Mouse (Mus musculus) heart, embryonic 13.5 days (tissue): ENCODE data around the gene Cd200. TPM values are rescaled to one million over a fixed set of nuclear protein-coding genes. Genes with fewer than 3 reads are reported as not detected.
"Not testable (repeated sequence)": the region's sequence is repeated elsewhere in the genome, so short reads cannot be mapped to it uniquely, and the experiment has no call there.

Source experiments
- ATAC-seq: fragments of 200-750 bp; cut with Nextera tagmentation; 2 replicates; pipeline ENCODE4 v1.8.0; 2017; ENCODE audit warnings: moderate TSS enrichment; ENCODE audit not compliant: insufficient number of reproducible peaks, low FRiP score, low TSS enrichment; ENCODE audit errors: extremely low read depth
- H3K27ac ChIP-seq: fragments of 300-500 bp; sonication (generic); replicated peaks from 2 replicates; pipeline ENCODE4 v1.5.1; 2015; ENCODE audit warnings: moderate library complexity, mild to moderate bottlenecking, inconsistent platforms
- H3K27me3 ChIP-seq: fragments of 300-500 bp; sonication (generic); replicated peaks from 2 replicates; pipeline ENCODE4 v1.6.1; 2015; ENCODE audit warnings: mild to moderate bottlenecking, inconsistent platforms
- H3K36me3 ChIP-seq: fragments of 300-500 bp; sonication (generic); 2 replicates; pipeline ENCODE4 v1.6.1; 2015; ENCODE audit warnings: mild to moderate bottlenecking, inconsistent platforms
- H3K4me1 ChIP-seq: fragments of 300-500 bp; sonication (generic); 2 replicates; pipeline ENCODE4 v1.6.1; 2015; ENCODE audit warnings: inconsistent platforms
- H3K4me2 ChIP-seq: fragments of 300-500 bp; sonication (generic); 2 replicates; pipeline ENCODE4 v1.6.1; 2015; ENCODE audit warnings: inconsistent platforms, mild to moderate bottlenecking, moderate library complexity
- H3K4me3 ChIP-seq: fragments of 300-500 bp; sonication (generic); 2 replicates; pipeline ENCODE4 v1.5.1; 2015; ENCODE audit warnings: moderate library complexity, mild to moderate bottlenecking, inconsistent platforms
- H3K9ac ChIP-seq: fragments of 300-500 bp; sonication (generic); 2 replicates; pipeline ENCODE4 v1.6.1; 2015; ENCODE audit warnings: inconsistent platforms, mild to moderate bottlenecking, moderate library complexity
- H3K9me3 ChIP-seq: fragments of 300-500 bp; sonication (generic); 2 replicates; pipeline ENCODE4 v1.6.1; 2016; ENCODE audit warnings: inconsistent platforms
- WGBS: fragments of 180-500 bp; shearing (Covaris S2); methylation state at CpG from one replicate; pipeline ENCODE4 v1.1.7; 2015; ENCODE audit warnings: mixed read lengths; 5-methylcytosine and 5-hydroxymethylcytosine counted together
- polyA plus RNA-seq: library from polyadenylated mRNA; unstranded; fragments of >200 nt; fragmentation: Nextera tagmentation; extraction: Ambion mirVana; gene quantifications from 2 replicates; pipeline ENCODE4 v1.2.1, GENCODE M21; 2015

Gene Cd200
- polyA plus RNA-seq, 1 experiment from 2014 or later = 19.0 TPM

DNA sequence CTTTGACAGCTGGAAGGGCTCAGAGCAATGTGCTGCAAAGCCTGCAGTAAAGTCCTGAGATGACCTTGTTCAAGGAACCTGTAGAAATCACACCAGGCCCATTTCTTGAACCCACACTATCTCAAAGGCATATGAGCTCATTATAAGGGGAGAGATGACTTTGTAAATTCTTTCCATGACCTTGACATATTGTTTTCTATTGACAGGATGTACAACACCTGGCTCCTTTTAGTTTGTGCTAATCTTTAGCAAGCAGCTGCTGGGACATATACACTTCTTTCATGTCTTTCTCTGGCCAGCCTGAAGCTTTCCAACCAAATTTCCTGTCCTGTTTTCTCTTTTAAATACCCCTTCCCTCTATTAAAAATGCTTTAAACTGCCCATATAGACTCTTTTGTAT lies 47.4 kb downstream of the Cd200 start:
- Histone ChIP-seq H3K27ac (no peak overlapping the region), H3K27me3 (no peaks in the 10 kb centered on the region), H3K9ac (no peak overlapping the region), H3K36me3 (no peaks in the 10 kb centered on the region), H3K9me3 (no peaks in the 10 kb centered on the region), H3K4me3 (no peak overlapping the region), H3K4me1 (0 out of 2 replicates have a peak, but pooled peaks cover 12% of the 10 kb centered on the region), H3K4me2 (no peak overlapping the region)
- no peak for ATAC-seq

DNA sequence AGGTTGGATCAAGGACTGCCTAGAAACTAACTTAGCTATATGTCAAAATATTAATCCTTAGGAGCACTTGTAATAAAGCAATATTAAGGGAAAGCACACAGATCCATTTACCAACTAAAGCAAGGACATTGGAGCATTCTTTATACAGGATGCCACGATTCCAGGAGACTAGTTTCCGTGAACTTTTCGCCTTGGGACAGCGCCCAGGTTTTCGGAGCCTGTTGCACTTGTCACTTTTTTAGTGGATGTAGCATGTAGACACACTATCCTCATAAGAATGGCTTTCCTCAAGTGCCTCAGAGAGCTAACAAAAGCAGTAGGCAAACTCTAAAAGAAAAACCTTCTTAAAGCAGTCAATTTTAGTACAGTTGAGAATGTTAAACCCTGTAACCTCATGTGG lies 50.4 kb downstream of the Cd200 start:
- H3K36me3 ChIP-seq, H3K27me3 ChIP-seq, H3K9ac ChIP-seq, H3K9me3 ChIP-seq, H3K27ac ChIP-seq, H3K4me2 ChIP-seq, H3K4me3 ChIP-seq, ATAC-seq, H3K4me1 ChIP-seq: not testable (repeated sequence)
- 88% methylated on average over 5 of the region's 5 CpGs for WGBS

- no peak overlapping the region for H3K4me2 ChIP-seq
- no peaks in the 10 kb centered on the region for H3K9me3 ChIP-seq
- no peaks in the 10 kb centered on the region for H3K27me3 ChIP-seq
- no peak for ATAC-seq
- H3K4me1 ChIP-seq = 0 out of 2 replicates have a peak, but pooled peaks cover 2% of the 10 kb centered on the region
- no peak overlapping the region for H3K9ac ChIP-seq
- no peak overlapping the region for H3K27ac ChIP-seq
- no peaks in the 10 kb centered on the region for H3K36me3 ChIP-seq
- no peak overlapping the region for H3K4me3 ChIP-seq
- 74% methylated on average over 1 of the region's 1 CpGs for WGBS
Observed at GRCm38 (mm10) chr16:45357134-45357533, 51.7 kb downstream of the Cd200 start.

GRCm38 (mm10) chr16:45352875-45353274 lies 56.0 kb downstream of the Cd200 start:
- H3K4me2 ChIP-seq = no peak overlapping the region
- H3K27me3 ChIP-seq = no peaks in the 10 kb centered on the region
- no peaks in the 10 kb centered on the region for H3K9me3 ChIP-seq
- no peak overlapping the region for H3K27ac ChIP-seq
- no peak overlapping the region for H3K9ac ChIP-seq
- H3K4me3 ChIP-seq = no peak overlapping the region
- H3K36me3 ChIP-seq = no peaks in the 10 kb centered on the region
- ATAC-seq = peak; percentile 58; the same call in 1 of the 2 replicates
- no peaks in the 10 kb centered on the region for H3K4me1 ChIP-seq

GRCm38 (mm10) chr16:45350767-45351166 lies 58.1 kb downstream of the Cd200 start:
- Histone ChIP-seq H3K36me3 (no peaks in the 10 kb centered on the region), H3K9me3 (no peaks in the 10 kb centered on the region), H3K4me3 (no peak overlapping the region), H3K27ac (no peak overlapping the region), H3K4me1 (no peaks in the 10 kb centered on the region), H3K4me2 (no peak overlapping the region), H3K27me3 (no peaks in the 10 kb centered on the region), H3K9ac (no peak overlapping the region)
- ATAC-seq = no peak
- 59% methylated on average over 4 of the region's 4 CpGs for WGBS

GRCm38 (mm10) chr16:45349523-45350298 lies 59.1 kb downstream of the Cd200 start:
- H3K4me2 ChIP-seq = no peak overlapping the region
- no peak overlapping the region for H3K9ac ChIP-seq
- H3K27ac ChIP-seq = peak overlapping the region; percentile 56
- H3K4me1 ChIP-seq = no peaks in the 10 kb centered on the region
- H3K4me3 ChIP-seq = no peak overlapping the region
- WGBS = 66% methylated on average over 3 of the region's 3 CpGs
- no peaks in the 10 kb centered on the region for H3K9me3 ChIP-seq
- H3K27me3 ChIP-seq = no peaks in the 10 kb centered on the region
- ATAC-seq = no peak
- H3K36me3 ChIP-seq = no peaks in the 10 kb centered on the region

DNA sequence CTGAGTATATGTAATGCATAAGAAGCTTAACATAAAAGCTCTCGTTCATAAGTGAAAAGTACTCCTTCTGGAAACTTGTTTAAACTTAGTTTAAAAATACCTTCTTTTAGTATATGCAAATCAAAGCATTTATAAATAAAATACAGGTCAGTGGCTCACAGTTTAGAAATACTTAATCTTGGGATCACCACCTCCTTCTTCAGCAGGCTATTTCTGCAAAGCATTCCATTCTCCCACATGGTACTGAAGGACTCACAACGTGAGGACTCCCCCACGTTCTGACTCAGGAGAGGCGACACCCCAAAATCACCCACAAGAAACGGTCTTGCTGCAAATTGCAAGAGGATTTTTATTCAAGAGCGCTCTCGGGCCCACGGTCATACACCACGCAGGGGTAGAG lies 60.6 kb downstream of the Cd200 start:
- H3K4me1 ChIP-seq, H3K27ac ChIP-seq, H3K27me3 ChIP-seq, H3K9ac ChIP-seq, H3K4me3 ChIP-seq, ATAC-seq, H3K36me3 ChIP-seq, H3K4me2 ChIP-seq, H3K9me3 ChIP-seq: not testable (repeated sequence)
- WGBS = 81% methylated on average over 6 of the region's 9 CpGs

DNA sequence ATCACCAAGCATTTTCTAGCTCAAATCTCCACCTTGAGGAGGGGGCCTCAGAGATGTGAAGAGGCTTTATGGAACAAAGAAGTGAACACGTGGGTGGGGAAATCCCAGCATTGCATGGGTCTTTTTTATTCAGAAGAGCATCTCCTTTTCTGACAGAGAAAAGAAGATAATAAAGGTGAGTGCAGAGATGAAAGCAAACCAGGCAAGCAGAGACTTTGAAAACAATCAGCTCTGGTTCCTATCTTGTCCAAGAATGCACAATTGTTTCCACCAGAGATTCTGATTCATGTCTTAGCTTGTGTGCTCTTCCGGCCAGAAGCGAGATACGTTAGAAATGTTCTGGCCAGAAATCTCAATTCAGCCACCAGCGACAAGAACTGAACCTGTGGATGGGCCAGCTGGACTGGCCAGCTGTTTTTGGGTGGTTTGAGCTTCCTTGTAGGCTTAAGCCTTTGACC lies 61.9 kb downstream of the Cd200 start:
- Histone ChIP-seq H3K4me1 (no peaks in the 10 kb centered on the region), H3K9me3 (no peaks in the 10 kb centered on the region), H3K9ac (no peak overlapping the region), H3K4me2 (no peak overlapping the region), H3K27ac (no peak overlapping the region), H3K4me3 (no peak overlapping the region), H3K36me3 (no peaks in the 10 kb centered on the region), H3K27me3 (no peaks in the 10 kb centered on the region)
- no peak for ATAC-seq
- WGBS = 77% methylated on average over 5 of the region's 5 CpGs

- H3K27ac ChIP-seq = no peak overlapping the region
- H3K9me3 ChIP-seq = no peaks in the 10 kb centered on the region
- H3K36me3 ChIP-seq = no peaks in the 10 kb centered on the region
- H3K27me3 ChIP-seq = no peaks in the 10 kb centered on the region
- H3K4me2 ChIP-seq = no peak overlapping the region
- ATAC-seq = no peak
- no peak overlapping the region for H3K4me3 ChIP-seq
- 80% methylated on average over 2 of the region's 2 CpGs for WGBS
- H3K9ac ChIP-seq = no peak overlapping the region
- H3K4me1 ChIP-seq = no peaks in the 10 kb centered on the region
Observed at GRCm38 (mm10) chr16:45346367-45346766, 62.5 kb downstream of the Cd200 start.

DNA sequence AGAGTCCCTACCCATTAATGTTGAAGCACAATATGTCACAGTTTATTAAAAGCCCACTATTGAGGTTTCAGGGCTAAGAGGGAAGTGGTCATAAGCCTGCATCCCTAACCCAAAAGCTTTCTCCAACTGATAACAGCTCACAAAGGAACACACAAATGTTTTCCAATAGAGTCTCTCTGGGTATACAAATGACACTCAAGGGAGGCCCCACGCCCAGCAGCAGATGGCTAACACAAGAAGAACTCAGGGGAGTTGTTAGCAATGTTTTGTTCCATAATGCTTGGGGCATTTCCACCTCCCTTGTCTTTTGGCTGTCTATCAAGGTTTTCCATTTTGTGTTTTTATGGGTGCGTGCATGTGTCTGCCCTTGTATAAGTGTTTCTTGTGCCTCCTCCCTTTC lies 64.0 kb downstream of the Cd200 start:
- H3K4me2 ChIP-seq = no peak overlapping the region
- H3K27ac ChIP-seq = no peak overlapping the region
- no peak overlapping the region for H3K9ac ChIP-seq
- H3K4me1 ChIP-seq = no peaks in the 10 kb centered on the region
- H3K4me3 ChIP-seq = no peak overlapping the region
- no peaks in the 10 kb centered on the region for H3K36me3 ChIP-seq
- 71% methylated on average over 2 of the region's 2 CpGs for WGBS
- H3K9me3 ChIP-seq = no peaks in the 10 kb centered on the region
- ATAC-seq = no peak
- no peaks in the 10 kb centered on the region for H3K27me3 ChIP-seq

DNA sequence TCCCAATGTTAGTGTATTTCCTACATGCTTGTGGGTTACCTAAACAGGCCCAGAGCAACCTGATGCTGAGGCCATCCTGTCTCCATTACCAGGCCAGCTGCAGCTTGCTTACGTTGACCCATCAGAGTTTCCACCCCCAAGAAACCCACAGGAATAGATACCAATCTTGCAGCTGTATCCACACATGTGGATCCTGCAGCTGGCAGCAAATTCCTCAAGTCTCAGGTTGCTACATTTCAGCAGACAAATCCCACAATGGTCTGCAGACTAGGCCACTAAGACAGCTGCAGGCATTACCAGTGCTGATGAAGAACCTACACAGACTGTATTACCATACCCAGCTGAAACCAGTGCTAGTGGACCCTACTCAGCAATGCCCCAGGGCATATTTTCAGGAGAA lies 72.4 kb downstream of the Cd200 start:
- no peak for ATAC-seq
- no peak overlapping the region for H3K9ac ChIP-seq
- H3K27ac ChIP-seq = no peak overlapping the region
- H3K27me3 ChIP-seq = no peaks in the 10 kb centered on the region
- H3K4me1 ChIP-seq = no peaks in the 10 kb centered on the region
- H3K36me3 ChIP-seq = no peaks in the 10 kb centered on the region
- H3K4me3 ChIP-seq = no peak overlapping the region
- WGBS = 59% methylated on average over 1 of the region's 1 CpGs
- H3K4me2 ChIP-seq = no peak overlapping the region
- no peaks in the 10 kb centered on the region for H3K9me3 ChIP-seq

- 76% methylated on average over 5 of the region's 5 CpGs for WGBS
Observed at GRCm38 (mm10) chr16:45334891-45335290, 74.0 kb downstream of the Cd200 start.

More at GRCm38 (mm10) chr16:45334891-45335290, 74.0 kb downstream of the Cd200 start:
- Histone ChIP-seq H3K27ac (no peak overlapping the region), H3K36me3 (no peaks in the 10 kb centered on the region), H3K9ac (no peak overlapping the region), H3K4me1 (peaks cover 2% of the 10 kb centered on the region), H3K4me2 (no peak overlapping the region), H3K27me3 (no peaks in the 10 kb centered on the region), H3K4me3 (no peak overlapping the region), H3K9me3 (no peaks in the 10 kb centered on the region)
- no peak for ATAC-seq
